Mouse (Mus musculus) ZHBTc4 (cell line): ENCODE results near the gene Aplf.

Experiments
- DNase-seq: peaks from one replicate; pipeline ENCODE4 v3.0.0-alpha.2; 2011; ENCODE audit warnings: low read depth, low spot score

The Aplf gene

GRCm38 (mm10) chr6:87623151-87623550, 48.8 kb downstream of the Aplf start:
- DNase-seq = no peak

DNA sequence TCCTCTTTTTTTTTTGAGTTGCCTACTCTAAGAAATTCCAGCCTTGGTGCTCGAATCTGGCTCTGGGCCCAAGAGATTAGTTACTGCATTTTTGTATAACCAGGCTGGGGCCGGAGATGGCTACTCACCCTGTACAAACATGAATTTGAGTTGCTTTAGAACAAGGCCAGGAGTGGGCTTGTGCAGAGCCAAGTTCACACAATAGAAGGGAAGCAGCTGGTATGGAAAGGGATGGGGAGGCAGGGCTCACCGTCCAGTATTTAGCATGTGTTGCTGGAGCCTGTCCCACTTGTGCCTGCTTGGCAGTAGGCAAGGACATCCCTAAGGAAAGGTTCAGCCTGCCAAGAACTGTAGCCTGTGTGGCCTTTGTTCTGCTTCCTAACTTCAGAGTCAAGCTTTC, 50.7 kb downstream of the Aplf start:
- DNase-seq = no peak

- no peak for DNase-seq
Observed at GRCm38 (mm10) chr6:87618021-87618420, 54.0 kb downstream of the Aplf start.

- DNase-seq = peak; percentile 22
Observed at GRCm38 (mm10) chr6:87615696-87616083, 56.3 kb downstream of the Aplf start.

DNA sequence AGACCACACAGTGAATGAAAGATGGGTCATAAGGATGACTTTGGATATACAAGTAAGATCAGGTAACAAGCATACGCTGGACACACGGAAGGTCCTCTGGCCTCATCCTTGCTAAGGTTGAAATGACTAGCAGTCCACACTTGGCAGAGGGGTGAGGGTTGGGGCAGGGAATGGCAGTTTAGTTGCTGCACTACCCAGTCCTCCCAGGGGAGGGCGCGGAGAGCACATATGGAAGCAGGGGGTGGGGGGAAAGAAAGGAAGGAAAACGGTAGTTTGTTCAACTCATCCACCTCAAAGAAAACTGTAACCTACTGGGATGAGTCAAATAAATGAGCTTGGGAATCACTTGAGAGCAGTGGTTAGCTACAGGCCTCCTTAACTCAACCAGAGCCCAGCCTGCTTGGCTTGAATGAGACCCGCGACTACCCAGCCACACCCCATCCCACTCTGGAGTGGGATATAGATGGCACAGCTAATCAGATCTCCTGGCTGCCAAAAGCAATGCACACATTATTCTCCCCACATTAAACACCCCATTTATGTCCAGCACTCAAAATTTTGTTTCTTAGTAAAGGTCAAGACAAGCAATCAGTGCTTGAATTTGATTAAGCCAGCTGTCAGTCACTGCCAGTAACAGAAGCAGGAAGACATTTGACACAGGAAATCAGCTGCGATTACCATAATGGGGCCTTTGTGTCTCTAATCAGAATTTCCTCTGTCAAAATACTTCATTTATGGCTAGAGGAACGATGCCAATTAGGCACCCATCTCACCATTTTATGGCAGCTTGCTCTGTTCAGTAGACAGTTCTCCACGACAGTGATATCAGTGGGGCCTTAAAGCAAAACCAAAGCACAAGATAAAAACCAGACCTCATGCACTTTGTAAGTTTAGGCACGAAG, 56.9 kb downstream of the Aplf start:
- peak; percentile 74 for DNase-seq

- no peak for DNase-seq
Observed at GRCm38 (mm10) chr6:87599825-87600224, 72.2 kb downstream of the Aplf start.

DNA sequence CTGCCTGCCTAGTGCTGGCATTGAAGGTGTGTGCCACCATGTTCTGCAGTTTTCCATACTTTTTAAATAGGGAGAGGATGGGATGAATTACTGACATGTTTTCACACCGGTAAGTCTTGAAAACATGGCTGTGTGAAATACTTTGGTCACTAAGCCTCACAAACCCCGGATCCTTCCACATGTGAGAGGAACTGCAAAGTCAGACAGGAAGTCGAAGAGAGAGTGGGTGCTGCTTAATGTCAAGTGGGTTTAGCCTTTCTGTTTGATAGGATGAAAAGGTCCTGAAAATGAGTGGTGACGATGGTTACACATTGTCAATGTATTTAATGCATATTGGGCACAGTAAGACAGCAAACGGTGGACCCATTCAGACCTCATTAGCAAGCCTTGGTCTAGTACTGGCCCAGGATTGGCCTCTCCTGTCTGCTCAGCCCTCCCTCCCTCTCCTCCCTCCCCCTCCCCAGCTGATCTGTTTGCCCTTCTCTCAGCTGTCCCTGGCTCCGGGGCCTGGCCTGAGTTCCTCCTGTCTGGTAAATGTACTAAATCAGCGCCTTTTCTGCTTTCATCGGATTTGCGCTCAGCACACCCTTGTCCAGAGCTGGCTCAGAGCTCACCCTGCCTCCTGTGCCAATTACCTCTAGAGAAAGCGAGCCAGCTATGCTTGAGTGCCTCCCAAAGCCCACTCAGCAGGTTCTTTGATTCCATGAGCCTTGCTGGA, 74.7 kb downstream of the Aplf start:
- no peak for DNase-seq

DNA sequence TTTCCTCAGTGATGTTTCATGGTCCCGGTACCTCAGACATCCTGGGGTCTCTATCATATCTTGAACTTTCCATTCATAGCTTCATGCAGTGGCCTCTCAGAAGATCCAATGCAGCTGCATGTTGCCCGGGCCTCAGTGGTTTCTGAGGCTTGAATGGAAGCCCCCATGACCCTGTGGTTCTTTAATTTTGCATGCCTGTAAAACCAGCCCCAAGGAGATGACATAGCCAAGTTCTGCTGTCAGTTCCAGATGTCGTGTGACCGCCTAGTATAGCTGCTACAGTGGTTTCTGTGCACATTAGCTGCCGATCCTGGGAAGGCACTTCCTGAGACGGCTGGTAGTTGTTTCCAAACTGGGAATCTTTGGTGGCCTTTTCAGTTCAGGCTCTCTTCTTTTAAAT, 77.8 kb downstream of the Aplf start:
- no peak for DNase-seq

- DNase-seq = peak; percentile 48
Observed at GRCm38 (mm10) chr6:87590394-87591281, 81.4 kb downstream of the Aplf start, which contains the start of gene Prokr1. Prokr1 (minus strand) TSS chr6:87590743.

GRCm38 (mm10) chr6:87589718-87590393, 82.1 kb downstream of the Aplf start:
- no peak for DNase-seq

- no peak for DNase-seq
Observed at GRCm38 (mm10) chr6:87583991-87584390, 88.0 kb downstream of the Aplf start.

- no peak for DNase-seq
Observed at GRCm38 (mm10) chr6:87583183-87583611, 88.8 kb downstream of the Aplf start.

DNA sequence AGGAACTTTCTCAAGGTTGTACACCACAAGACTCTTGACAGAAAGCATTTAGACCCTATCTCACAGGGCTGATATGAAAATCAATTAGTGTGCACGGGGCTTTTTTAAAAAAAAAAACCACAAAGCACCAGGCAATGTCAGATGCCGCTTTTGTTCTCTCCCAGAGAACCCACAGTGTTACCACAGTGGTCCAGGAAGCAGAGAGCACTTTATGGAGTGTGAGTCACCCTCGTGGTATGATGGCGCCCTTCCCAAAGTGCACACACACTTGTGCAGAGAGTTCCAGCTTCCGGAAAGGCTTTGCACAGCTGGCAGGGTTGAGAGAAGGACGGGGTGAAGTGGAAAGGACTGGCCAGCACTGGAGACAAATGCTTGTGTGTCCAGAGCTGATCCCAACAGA, 89.5 kb downstream of the Aplf start:
- no peak for DNase-seq

GRCm38 (mm10) chr6:87581581-87581980, 90.4 kb downstream of the Aplf start:
- no peak for DNase-seq

GRCm38 (mm10) chr6:87581071-87581470, 90.9 kb downstream of the Aplf start:
- no peak for DNase-seq
